Mouse (Mus musculus): ENCODE results near the gene Gabrd.

The Gabrd gene

GRCm38 (mm10) chr4:155383326-155383725 is 14.6 kb downstream of the Gabrd start:
- in situ Hi-C loops (cut with MseI, MboI): no loop called here

DNA sequence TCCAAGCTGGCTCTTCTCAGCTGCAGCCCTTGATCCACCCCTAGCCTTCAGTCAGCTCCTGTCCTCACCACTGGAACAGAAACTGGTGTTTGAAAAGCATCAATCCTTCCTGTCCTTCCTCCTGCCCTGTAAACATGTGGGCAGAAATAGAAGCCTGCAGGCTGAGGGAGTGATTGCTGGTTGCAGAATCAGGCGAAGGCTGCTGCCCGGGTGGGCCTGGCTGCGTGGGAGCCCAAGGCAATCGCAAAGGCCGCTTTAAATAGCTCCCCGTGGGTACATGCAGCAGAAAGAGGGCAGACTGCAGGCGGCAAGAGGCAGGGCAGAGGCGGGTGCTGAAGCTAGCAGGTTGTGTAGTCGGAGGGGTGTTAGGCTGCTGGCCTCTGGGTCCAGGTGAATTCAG is 15.2 kb downstream of the Gabrd start:
- in situ Hi-C loops (cut with MseI, MboI): no loop called here

- in situ Hi-C loops (cut with MseI, MboI): no loop called here
These were observed 15.9 kb downstream of the Gabrd start for GRCm38 (mm10) chr4:155381974-155382373.

- in situ Hi-C loops (cut with MseI, MboI): no loop called here
These were observed 25.8 kb downstream of the Gabrd start for GRCm38 (mm10) chr4:155371797-155372735.

GRCm38 (mm10) chr4:155370737-155371715 is 26.9 kb downstream of the Gabrd start:
- in situ Hi-C loops (cut with MseI, MboI): no loop called here

- in situ Hi-C loops (cut with MseI, MboI): no loop called here
These were observed 29.2 kb downstream of the Gabrd start for GRCm38 (mm10) chr4:155368684-155369083.

GRCm38 (mm10) chr4:155367739-155368138 is 30.2 kb downstream of the Gabrd start:
- in situ Hi-C loops (cut with MseI, MboI): no loop called here

DNA sequence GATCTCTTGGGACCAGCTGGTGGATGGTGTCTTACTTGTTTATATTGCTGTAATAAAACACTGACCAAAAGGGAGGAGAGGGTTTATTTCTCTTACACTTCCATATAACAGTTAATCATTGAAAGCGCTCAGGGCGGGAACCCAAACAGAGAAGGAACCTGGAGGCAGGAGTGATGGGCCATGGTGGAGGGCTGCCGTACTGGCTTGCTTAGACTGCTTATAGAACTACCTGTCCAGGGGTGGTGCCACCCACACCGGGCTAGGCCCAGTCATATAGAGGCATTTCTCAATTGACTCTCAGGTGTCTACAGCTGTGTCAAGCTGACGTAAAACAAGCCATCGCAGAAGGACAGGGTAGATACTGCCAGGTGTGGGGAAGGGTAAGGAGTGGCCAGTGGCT is 31.1 kb downstream of the Gabrd start:
- in situ Hi-C loops (cut with MseI, MboI): no loop called here

DNA sequence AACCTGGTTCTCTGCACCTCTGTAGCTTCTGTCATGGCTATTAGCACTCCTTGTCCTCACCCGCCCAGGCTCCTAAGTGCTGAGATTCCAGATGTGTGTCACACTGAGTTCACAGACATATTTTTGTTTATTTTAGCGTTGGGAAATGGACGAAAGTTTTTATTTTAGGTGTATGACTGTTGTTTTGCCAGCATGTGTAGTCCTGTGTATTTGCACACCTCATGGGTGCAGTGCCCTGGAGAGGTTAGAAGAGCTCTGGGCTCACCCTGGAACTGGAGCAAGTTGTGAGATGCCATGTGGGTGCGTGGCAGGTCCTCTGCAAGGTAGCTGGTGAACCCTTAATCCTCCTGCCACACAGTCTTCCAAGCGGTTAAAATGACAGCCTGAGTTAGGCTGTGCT is 35.5 kb downstream of the Gabrd start:
- in situ Hi-C loops (cut with MseI, MboI): no loop called here

DNA sequence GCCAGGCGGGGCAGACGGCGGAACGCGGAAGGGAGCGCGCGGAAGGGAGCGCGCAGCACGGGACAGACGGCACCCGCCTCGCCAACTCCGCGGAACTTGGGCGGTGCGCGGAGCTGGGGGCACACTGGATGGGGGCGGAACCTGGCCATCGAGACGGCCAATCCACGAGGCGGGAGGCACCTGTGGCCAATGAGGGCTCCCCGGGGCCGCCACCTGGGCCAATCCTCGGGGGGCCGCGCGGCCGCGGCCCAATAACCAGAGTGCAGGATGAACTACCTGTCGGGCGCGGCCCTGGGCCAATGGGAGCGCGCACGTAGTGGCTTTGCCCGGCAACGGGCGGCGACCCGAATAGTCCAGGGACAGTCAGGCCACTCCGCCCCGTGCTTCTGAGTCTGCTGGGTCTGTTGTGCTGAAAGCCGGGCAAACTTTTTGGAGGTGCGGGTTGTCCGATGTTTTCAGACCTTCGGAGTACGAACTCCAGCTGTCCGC is 36.6 kb downstream of the Gabrd start, which contains the start of gene Prkcz:
TSS of gene Prkcz (minus strand) at position 59 of the 489 bp plus-strand sequence.
- in situ Hi-C loops (cut with MseI, MboI): no loop called here

GRCm38 (mm10) chr4:155360856-155361255 is 37.1 kb downstream of the Gabrd start:
- in situ Hi-C loops (cut with MseI, MboI): no loop called here

- in situ Hi-C loops (cut with MseI, MboI): no loop called here
These were observed 38.1 kb downstream of the Gabrd start for GRCm38 (mm10) chr4:155359560-155360464.

DNA sequence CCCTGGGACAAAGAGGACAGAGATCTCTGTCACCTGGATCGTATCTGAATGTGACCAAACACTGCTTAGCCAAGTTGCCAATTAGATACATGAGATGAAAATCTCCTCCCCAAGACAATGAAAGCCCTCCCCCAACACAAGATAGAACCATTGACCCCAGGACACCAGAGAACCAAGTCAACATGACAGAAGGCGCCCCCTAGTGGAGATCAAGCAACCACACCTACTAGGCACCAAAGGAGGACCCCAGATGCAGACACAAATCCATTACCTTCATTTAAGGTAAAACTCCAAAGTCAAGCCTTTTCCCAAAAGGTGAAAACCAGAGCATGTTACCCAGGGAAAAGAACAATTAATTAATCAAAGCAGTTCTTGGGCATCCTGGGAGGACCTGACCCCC is 40.3 kb downstream of the Gabrd start:
- in situ Hi-C loops (cut with MseI, MboI): no loop called here

DNA sequence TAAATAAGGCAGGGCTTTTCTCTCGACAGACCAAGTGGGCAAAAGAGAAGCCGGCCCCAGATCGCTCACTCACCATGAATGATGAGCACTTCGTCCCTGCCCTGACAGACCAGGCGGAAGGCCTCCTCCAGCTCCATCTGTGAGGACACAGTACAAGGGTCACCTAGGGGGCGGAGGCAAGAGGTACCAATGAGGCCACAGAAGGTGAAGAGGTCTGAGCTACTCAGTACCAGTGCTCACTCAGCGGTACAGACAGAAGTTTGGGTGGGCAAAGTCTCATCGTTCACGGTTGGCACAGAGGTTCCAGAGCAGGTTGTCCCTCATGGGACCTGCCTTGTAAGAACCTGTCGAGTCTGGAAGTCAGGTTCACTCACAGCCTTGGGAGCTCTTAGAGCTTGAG is 41.6 kb downstream of the Gabrd start:
- in situ Hi-C loops (cut with MseI, MboI): no loop called here

DNA sequence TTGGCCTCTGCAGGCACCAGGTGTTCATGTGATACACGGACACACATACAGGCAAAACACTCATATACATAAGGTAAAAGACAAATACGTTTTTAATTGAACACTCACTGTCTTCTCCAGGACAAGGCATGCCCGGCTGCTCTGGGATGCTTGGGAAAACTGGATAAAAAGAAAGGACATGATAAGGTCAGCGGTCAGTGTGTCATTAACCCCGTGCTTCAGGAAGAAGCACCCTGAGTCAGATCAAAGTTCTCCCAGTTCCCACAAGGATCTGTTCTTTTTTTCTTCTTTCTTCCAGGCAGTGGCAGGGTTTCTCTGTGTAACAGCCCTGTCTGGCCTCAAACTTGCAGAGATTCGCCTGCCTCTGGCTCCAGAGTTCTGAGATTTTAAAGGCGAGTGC is 43.4 kb downstream of the Gabrd start:
- in situ Hi-C loops (cut with MseI, MboI): no loop called here

DNA sequence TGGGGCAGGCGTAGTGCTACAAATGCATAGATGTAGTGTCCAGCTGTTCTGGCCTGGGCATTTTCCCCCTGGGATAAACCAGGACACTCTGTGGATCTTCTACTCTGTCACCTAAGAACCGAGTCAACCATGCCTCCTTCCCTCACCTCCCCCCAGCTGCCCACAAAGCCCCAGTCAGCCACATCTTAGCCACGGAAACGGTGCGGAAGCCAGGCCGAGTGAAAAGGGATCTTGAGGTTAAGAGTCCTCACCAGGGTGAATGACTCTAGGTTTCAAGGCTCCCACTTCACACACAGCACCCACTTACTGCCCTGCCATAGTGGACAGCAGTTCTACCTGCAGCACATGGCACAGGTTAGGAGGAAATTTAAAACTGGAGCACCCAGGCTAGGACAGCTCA is 43.9 kb downstream of the Gabrd start:
- in situ Hi-C loops (cut with MseI, MboI): no loop called here

GRCm38 (mm10) chr4:155352581-155352980 is 45.3 kb downstream of the Gabrd start:
- in situ Hi-C loops (cut with MseI, MboI): no loop called here

DNA sequence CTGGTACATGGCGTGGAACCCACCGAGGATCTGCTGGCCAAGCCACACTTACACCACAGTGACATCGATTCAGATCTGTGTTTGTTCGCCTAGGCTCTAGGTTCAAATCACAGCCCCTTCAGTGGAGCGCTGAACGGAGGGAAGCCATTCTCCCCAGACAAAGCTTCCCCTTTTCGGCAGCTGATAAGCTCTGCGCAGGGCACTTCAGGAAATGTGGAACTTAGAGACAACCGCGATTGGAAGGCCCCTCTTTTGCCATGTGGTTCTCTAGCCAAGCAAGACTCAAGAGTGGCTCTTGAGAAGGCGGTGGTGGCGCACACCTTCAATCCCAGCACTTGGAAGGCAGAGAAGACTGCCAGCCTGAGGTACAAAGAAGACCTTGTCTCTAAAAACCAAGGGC is 51.6 kb downstream of the Gabrd start:
- in situ Hi-C loops (cut with MseI, MboI): no loop called here

- in situ Hi-C loops (cut with MseI, MboI): no loop called here
These were observed 52.3 kb downstream of the Gabrd start for GRCm38 (mm10) chr4:155345608-155345953.

- in situ Hi-C loops (cut with MseI, MboI): no loop called here
These were observed 53.0 kb downstream of the Gabrd start for GRCm38 (mm10) chr4:155344716-155345607.
